ENCODE assay signal across 9 mouse cellular contexts in genomic region chr1:180263364-180263997, GRCm38 (mm10). TPM values are rescaled to one million over a fixed set of nuclear protein-coding genes. Genes with fewer than 3 reads are reported as not detected.
DNase-seq lines count a peak whose midpoint lies in the region; ATAC-seq lines count a peak whose summit lies in the region.
"Had no signal": no experiment of that assay in that cellular context is flagged by ENCODE, and none has a peak within 500 bp of the region (broad histone marks: within the 10 kb centered on the region; RNA-seq: fewer than 3 reads in every experiment).

Gene Psen2 (minus strand): TSS chr1:180263438.

- H3K4me3 ChIP-seq in forebrain, embryonic 11.5 days (ENCODE audit: low read depth, low read length) = no peak within 1 kb of the TSS
- H3K4me3 ChIP-seq in forebrain, embryonic 13.5 days = no peak within 1 kb of the TSS
- H3K4me3 ChIP-seq: neural tube, embryonic 12.5 days had no signal

- no peak for ATAC-seq in forebrain, embryonic 11.5 days (replicated peaks; ENCODE audit: low FRiP score)
- no peak for ATAC-seq in forebrain, embryonic 13.5 days
- peak; percentile 47 for ATAC-seq in megakaryocyte progenitor cell, adult 5-6 weeks (replicated peaks; ENCODE audit: poor library complexity)

- H3K4me2 ChIP-seq in forebrain, embryonic 11.5 days (ENCODE audit: low read depth, low read length, severe bottlenecking) = no peak within 1 kb of the TSS
- H3K4me2 ChIP-seq in forebrain, embryonic 13.5 days = no peak within 1 kb of the TSS
- H3K4me2 ChIP-seq: neural tube, embryonic 12.5 days had no signal

- intact Hi-C loops in heart, postnatal 14 days (cut with DNase I) = no loop called here
- intact Hi-C loops in left cerebral cortex, postnatal 25 days (cut with DNase I) = no loop called here

- no peaks in the 10 kb centered on the region for H3K4me1 ChIP-seq in forebrain, embryonic 11.5 days (replicated peaks; ENCODE audit: control insufficient read depth, insufficient read depth, low read length)
- H3K4me1 ChIP-seq in forebrain, embryonic 13.5 days = no peaks in the 10 kb centered on the region
- H3K4me1 ChIP-seq: neural tube, embryonic 12.5 days had no signal

- 21% methylated on average over 7 of the region's 7 CpGs for WGBS in forebrain, embryonic 11.5 days
- 25% methylated on average over 7 of the region's 7 CpGs for WGBS in forebrain, embryonic 13.5 days

- DNase-seq in forebrain, embryonic 11.5 days (ENCODE audit: low spot score) = peak; percentile 61
- peak; percentile 69 for DNase-seq in CD4-positive, CD25-positive, alpha-beta regulatory T cell, adult 2 months (ENCODE audit: low read depth, low spot score)
- DNase-seq in c-Kit-positive CD71-positive TER-119-positive erythroid progenitor cells, embryonic 14.5 days (ENCODE audit: low spot score) = peak; percentile 54
- DNase-seq in heart, postnatal 14 days = peak in 1 of 2 experiments; percentile 46
- DNase-seq in left cerebral cortex, postnatal 25 days (ENCODE audit: low spot score in 2 of 2) = no peak
- no peak for DNase-seq in right cerebral cortex, postnatal 14 days

- H3K27me3 ChIP-seq in forebrain, embryonic 11.5 days (ENCODE audit: control insufficient read depth, insufficient read depth, low read length) = 0 out of 2 replicates have a peak, but pooled peaks cover 2% of the 10 kb centered on the region
- H3K27me3 ChIP-seq in forebrain, embryonic 13.5 days = peaks cover 11% of the 10 kb centered on the region; the same call in 1 of the 2 replicates

- H3K9ac ChIP-seq in forebrain, embryonic 11.5 days (ENCODE audit: low read length) = no peak within 1 kb of the TSS
- no peak within 1 kb of the TSS for H3K9ac ChIP-seq in forebrain, embryonic 13.5 days
- H3K9ac ChIP-seq: neural tube, embryonic 12.5 days had no signal

- H3K36me3 ChIP-seq in forebrain, embryonic 11.5 days (ENCODE audit: control insufficient read depth, insufficient read depth, low read length) = no peaks in the 10 kb centered on the region
- no peaks in the 10 kb centered on the region for H3K36me3 ChIP-seq in forebrain, embryonic 13.5 days (ENCODE audit: poor library complexity, severe bottlenecking)
- H3K36me3 ChIP-seq: neural tube, embryonic 12.5 days had no signal

- H3K9me3 ChIP-seq in forebrain, embryonic 11.5 days (ENCODE audit: control insufficient read depth, low read length) = no peaks in the 10 kb centered on the region
- H3K9me3 ChIP-seq in forebrain, embryonic 13.5 days (replicated peaks) = no peaks in the 10 kb centered on the region
- H3K9me3 ChIP-seq: neural tube, embryonic 12.5 days had no signal

- H3K27ac ChIP-seq in forebrain, embryonic 11.5 days (ENCODE audit: low read depth, low read length) = no peak within 1 kb of the TSS
- no peak within 1 kb of the TSS for H3K27ac ChIP-seq in forebrain, embryonic 13.5 days
- H3K27ac ChIP-seq: neural tube, embryonic 12.5 days had no signal

RNA-seq across cellular contexts. Expression of gene Psen2, which starts in this region (rescaled TPM):
- polyA plus RNA-seq in forebrain, embryonic 11.5 days (2014; fragmentation: Nextera tagmentation; extraction: Ambion mirVana) = 5.7 and 6.1 TPM in 2 replicates
- 7.3 and 9.7 TPM in 2 replicates for polyA plus RNA-seq in forebrain, embryonic 13.5 days (2015; fragmentation: Nextera tagmentation; extraction: Ambion mirVana)
- 10 to 100 TPM; 12.0 to 13.0 TPM for total RNA-seq in heart, postnatal 14 days (2021)
- total RNA-seq in left cerebral cortex, postnatal 25 days (2021) = 10 to 100 TPM; 18.1 to 21.6 TPM
- total RNA-seq in megakaryocyte progenitor cell, adult 5-6 weeks (2015) = 18.9 and 19.5 TPM in 2 replicates
- total RNA-seq in megakaryocyte progenitor cell, adult 5-6 weeks (2017) = 24.9 and 27.2 TPM in 2 replicates

Comparison
In these comparisons a context has a peak if more than half of its experiments do, and no peak if none do; other contexts are left out.
1. DNase-seq: peak in forebrain, embryonic 11.5 days (single experiment), CD4-positive, CD25-positive, alpha-beta regulatory T cell, adult 2 months (single experiment) and c-Kit-positive CD71-positive TER-119-positive erythroid progenitor cells, embryonic 14.5 days (single experiment); none in left cerebral cortex, postnatal 25 days (0 of 2) and right cerebral cortex, postnatal 14 days (single experiment).